In the genomic region with DNA sequence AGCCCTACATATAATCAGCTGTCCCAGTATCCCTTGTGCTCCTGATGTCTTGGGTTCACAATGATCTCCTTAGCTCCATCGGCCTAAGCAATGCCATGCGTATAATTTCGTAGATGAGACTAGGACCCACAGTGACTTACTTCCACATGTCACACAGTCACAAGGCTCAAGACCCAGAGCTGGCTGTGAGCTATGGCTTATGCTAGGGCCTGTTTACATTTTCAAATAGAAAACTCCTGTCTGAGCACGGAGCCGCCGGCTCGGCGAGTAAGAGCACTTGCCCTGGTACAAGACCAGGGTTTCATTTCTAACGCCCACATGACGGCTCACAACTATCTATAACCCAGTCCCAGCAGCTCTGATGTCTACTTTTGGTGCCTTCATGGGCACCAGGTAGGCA, we compare ENCODE assay signal across 24 mouse cellular contexts.
"Had no signal": no experiment of that assay in that cellular context is flagged by ENCODE, and none has a peak within 500 bp of the region (broad histone marks: within the 10 kb centered on the region; RNA-seq: fewer than 3 reads in every experiment).

No protein-coding gene starts in this region.

- H3K9ac ChIP-seq: forebrain, embryonic 15.5 days; forebrain, postnatal 0 days; hindbrain, embryonic 13.5 days; hindbrain, embryonic 15.5 days; intestine, embryonic 15.5 days; kidney, embryonic 15.5 days; limb, embryonic 13.5 days; limb, embryonic 15.5 days had no signal

- DNase-seq: forebrain, postnatal 0 days; gastrocnemius, postnatal 14 days; gastrocnemius, postnatal 36 days; heart, adult 18-20 months; heart, postnatal 10 days; heart, postnatal 36 days; kidney, adult 11 months; kidney, adult 2 months; kidney, adult 9 months; kidney, postnatal 14 days; kidney, postnatal 36 days; layer of hippocampus, adult 9-11 months; layer of hippocampus, postnatal 36 days; left cerebral cortex, postnatal 4 days had no signal

- H3K4me3 ChIP-seq: forebrain, embryonic 15.5 days; hindbrain, embryonic 13.5 days; hindbrain, embryonic 15.5 days; intestine, embryonic 15.5 days; kidney, embryonic 15.5 days; limb, embryonic 13.5 days; limb, embryonic 15.5 days had no signal

- H3K27me3 ChIP-seq: forebrain, embryonic 15.5 days; hindbrain, embryonic 13.5 days; hindbrain, embryonic 15.5 days; intestine, embryonic 15.5 days; kidney, embryonic 15.5 days; limb, embryonic 13.5 days; limb, embryonic 15.5 days had no signal

- H3K4me1 ChIP-seq: forebrain, embryonic 15.5 days; hindbrain, embryonic 13.5 days; intestine, embryonic 15.5 days; kidney, embryonic 15.5 days; limb, embryonic 13.5 days; limb, embryonic 15.5 days had no signal

- H3K36me3 ChIP-seq: forebrain, embryonic 15.5 days; hindbrain, embryonic 13.5 days; hindbrain, embryonic 15.5 days; intestine, embryonic 15.5 days; limb, embryonic 13.5 days; limb, embryonic 15.5 days had no signal

- H3K27ac ChIP-seq: forebrain, embryonic 15.5 days; hindbrain, embryonic 13.5 days; hindbrain, embryonic 15.5 days; hindbrain, postnatal 0 days; intestine, embryonic 15.5 days; kidney, embryonic 15.5 days; kidney, postnatal 0 days; limb, embryonic 13.5 days; limb, embryonic 15.5 days had no signal

- H3K9me3 ChIP-seq: forebrain, embryonic 15.5 days; hindbrain, embryonic 13.5 days; hindbrain, embryonic 15.5 days; intestine, embryonic 15.5 days; kidney, embryonic 15.5 days; limb, embryonic 13.5 days; limb, embryonic 15.5 days had no signal

- ATAC-seq: forebrain, embryonic 15.5 days; forebrain, postnatal 0 days; hindbrain, postnatal 0 days; intestine, embryonic 15.5 days had no signal

- H3K4me2 ChIP-seq: forebrain, embryonic 15.5 days; heart, embryonic 11.5 days; hindbrain, embryonic 13.5 days; hindbrain, embryonic 15.5 days; intestine, embryonic 15.5 days; kidney, embryonic 15.5 days; limb, embryonic 13.5 days; limb, embryonic 15.5 days had no signal
